23 mouse cellular contexts compared by ENCODE assay signal in genomic region chr6:106892639-106892934, GRCm38 (mm10).
DNase-seq lines count a peak whose midpoint lies in the region; ATAC-seq and TF ChIP-seq lines count a peak whose summit lies in the region.
"Had no signal": no experiment of that assay in that cellular context is flagged by ENCODE, and none has a peak within 500 bp of the region (broad histone marks: within the 10 kb centered on the region; RNA-seq: fewer than 3 reads in every experiment).

No protein-coding gene starts in this region.

- TF ChIP-seq CTCF in hindbrain, postnatal 0 days (IDR thresholded peaks at IDR 0.05; ENCODE audit: low read depth), result no peak
- no peak for TF ChIP-seq CTCF in layer of hippocampus, adult 2 months (conservative IDR thresholded peaks at IDR 0.05)

- peak; percentile 20; the same call in 1 of the 2 replicates for ATAC-seq in hindbrain, embryonic 11.5 days (ENCODE audit: low FRiP score)
- no peak for ATAC-seq in hindbrain, postnatal 0 days
- ATAC-seq in midbrain, embryonic 15.5 days (replicated peaks), result peak; percentile 77
- ATAC-seq in erythroid progenitor cell, adult 5-6 weeks (replicated peaks; ENCODE audit: low FRiP score, poor library complexity, severe bottlenecking), result no peak

- 59% methylated on average over 2 of the region's 2 CpGs for whole genome bisulfite sequencing in hindbrain, embryonic 10.5 days
- 56% methylated on average over 2 of the region's 2 CpGs for WGBS in hindbrain, embryonic 11.5 days
- 25% methylated on average over 2 of the region's 2 CpGs for WGBS in hindbrain, postnatal 0 days
- WGBS in midbrain, embryonic 15.5 days, result 41% methylated on average over 2 of the region's 2 CpGs

- H3K4me2 ChIP-seq in hindbrain, embryonic 11.5 days (replicated peaks; ENCODE audit: low read depth, low read length), result no peak overlapping the region
- no peak overlapping the region for H3K4me2 ChIP-seq in hindbrain, postnatal 0 days (ENCODE audit: low read depth, low read length)
- H3K4me2 ChIP-seq in midbrain, embryonic 15.5 days, result no peak overlapping the region
- H3K4me2 ChIP-seq: embryonic facial prominence, embryonic 13.5 days; heart, embryonic 11.5 days; limb, embryonic 13.5 days; liver, embryonic 11.5 days; stomach, embryonic 15.5 days had no signal

- no peak overlapping the region for H3K4me3 ChIP-seq in hindbrain, embryonic 10.5 days
- no peak overlapping the region for H3K4me3 ChIP-seq in hindbrain, embryonic 11.5 days (ENCODE audit: low read depth, low read length)
- no peak overlapping the region for H3K4me3 ChIP-seq in hindbrain, postnatal 0 days (ENCODE audit: low read length)
- H3K4me3 ChIP-seq in midbrain, embryonic 15.5 days, result no peak overlapping the region
- no peak overlapping the region for H3K4me3 ChIP-seq in layer of hippocampus, adult 2 months
- H3K4me3 ChIP-seq: embryonic facial prominence, embryonic 13.5 days; gastrocnemius, adult 2 months; limb, embryonic 13.5 days; megakaryocyte, embryonic 14.5 days; stomach, embryonic 15.5 days had no signal

- no peaks in the 10 kb centered on the region for H3K36me3 ChIP-seq in hindbrain, embryonic 10.5 days
- no peaks in the 10 kb centered on the region for H3K36me3 ChIP-seq in hindbrain, embryonic 11.5 days (ENCODE audit: control insufficient read depth, insufficient read depth, low read length)
- H3K36me3 ChIP-seq in hindbrain, postnatal 0 days (ENCODE audit: insufficient read depth, low read length), result no peaks in the 10 kb centered on the region
- H3K36me3 ChIP-seq in midbrain, embryonic 15.5 days (replicated peaks), result no peaks in the 10 kb centered on the region
- H3K36me3 ChIP-seq: embryonic facial prominence, embryonic 13.5 days; limb, embryonic 13.5 days; stomach, embryonic 15.5 days had no signal

- peaks cover 23% of the 10 kb centered on the region for H3K4me1 ChIP-seq in hindbrain, embryonic 10.5 days (replicated peaks)
- no peaks in the 10 kb centered on the region for H3K4me1 ChIP-seq in hindbrain, embryonic 11.5 days (replicated peaks; ENCODE audit: control insufficient read depth, insufficient read depth, low read length)
- H3K4me1 ChIP-seq in hindbrain, postnatal 0 days (ENCODE audit: insufficient read depth, low read length), result no peaks in the 10 kb centered on the region
- peaks cover 8% of the 10 kb centered on the region for H3K4me1 ChIP-seq in midbrain, embryonic 15.5 days
- H3K4me1 ChIP-seq: embryonic facial prominence, embryonic 13.5 days; limb, embryonic 13.5 days; megakaryocyte, embryonic 14.5 days; stomach, embryonic 15.5 days had no signal

- no peak for DNase-seq in hindbrain, embryonic 10.5 days (ENCODE audit: low spot score)
- DNase-seq in hindbrain, embryonic 11.5 days (ENCODE audit: low spot score), result no peak
- DNase-seq in hindbrain, postnatal 0 days (ENCODE audit: low spot score), result no peak
- no peak for DNase-seq in layer of hippocampus, adult 2 months (ENCODE audit: low spot score in 2 of 2)
- DNase-seq: adrenal gland, postnatal 25 days; B cell, adult 2 months; cerebellum, adult 18-20 months; gastrocnemius, adult 2 months; gastrocnemius, postnatal 36 days; heart, adult 18-20 months; heart, postnatal 36 days; kidney, adult 11 months; kidney, postnatal 14 days; lung, postnatal 4 days; right cerebral cortex, postnatal 14 days had no signal

- H3K27me3 ChIP-seq in hindbrain, embryonic 10.5 days (ENCODE audit: insufficient read depth, poor library complexity, severe bottlenecking), result no peaks in the 10 kb centered on the region
- H3K27me3 ChIP-seq in hindbrain, embryonic 11.5 days (ENCODE audit: control insufficient read depth, insufficient read depth, low read length), result no peaks in the 10 kb centered on the region
- H3K27me3 ChIP-seq in hindbrain, postnatal 0 days (ENCODE audit: insufficient read depth, low read length), result no peaks in the 10 kb centered on the region
- no peaks in the 10 kb centered on the region for H3K27me3 ChIP-seq in midbrain, embryonic 15.5 days (replicated peaks)
- H3K27me3 ChIP-seq: embryonic facial prominence, embryonic 13.5 days; limb, embryonic 13.5 days; megakaryocyte, embryonic 14.5 days; stomach, embryonic 15.5 days had no signal

- H3K27ac ChIP-seq in hindbrain, embryonic 10.5 days, result peak overlapping the region; percentile 54
- 0 out of 2 replicates have a peak overlapping the region, but pooled peaks have one; percentile 53 for H3K27ac ChIP-seq in hindbrain, embryonic 11.5 days (ENCODE audit: low read depth, low read length)
- H3K27ac ChIP-seq in hindbrain, postnatal 0 days, result peak overlapping the region; percentile 15; the same call in 1 of the 2 replicates
- 0 out of 2 replicates have a peak overlapping the region, but pooled peaks have one; percentile 65 for H3K27ac ChIP-seq in midbrain, embryonic 15.5 days
- no peak overlapping the region for H3K27ac ChIP-seq in layer of hippocampus, adult 2 months
- H3K27ac ChIP-seq: embryonic facial prominence, embryonic 13.5 days; gastrocnemius, adult 2 months; limb, embryonic 13.5 days; stomach, embryonic 15.5 days had no signal

- H3K9ac ChIP-seq in hindbrain, embryonic 11.5 days (ENCODE audit: low read depth, low read length), result no peak overlapping the region
- no peak overlapping the region for H3K9ac ChIP-seq in hindbrain, postnatal 0 days (replicated peaks; ENCODE audit: low read length)
- H3K9ac ChIP-seq in midbrain, embryonic 15.5 days, result no peak overlapping the region
- H3K9ac ChIP-seq: embryonic facial prominence, embryonic 13.5 days; limb, embryonic 13.5 days; stomach, embryonic 15.5 days had no signal

- H3K9me3 ChIP-seq in hindbrain, embryonic 10.5 days, result no peaks in the 10 kb centered on the region
- no peaks in the 10 kb centered on the region for H3K9me3 ChIP-seq in hindbrain, embryonic 11.5 days (ENCODE audit: control insufficient read depth, low read length)
- H3K9me3 ChIP-seq in hindbrain, postnatal 0 days (ENCODE audit: low read length), result no peaks in the 10 kb centered on the region
- no peaks in the 10 kb centered on the region for H3K9me3 ChIP-seq in midbrain, embryonic 15.5 days
- H3K9me3 ChIP-seq: embryonic facial prominence, embryonic 13.5 days; limb, embryonic 13.5 days; megakaryocyte, embryonic 14.5 days; stomach, embryonic 15.5 days had no signal

Comparison
In these comparisons a context has a peak if more than half of its experiments do, and no peak if none do; other contexts are left out.
1. ATAC-seq: peak in hindbrain, embryonic 11.5 days (single experiment) and midbrain, embryonic 15.5 days (single experiment); none in hindbrain, postnatal 0 days (single experiment) and erythroid progenitor cell, adult 5-6 weeks (single experiment).